ENCODE assay signal across 8 mouse cellular contexts in genomic region chr5:122898963-122899776, GRCm38 (mm10). TPM values are rescaled to one million over a fixed set of nuclear protein-coding genes. Genes with fewer than 3 reads are reported as not detected.
DNase-seq lines count a peak whose midpoint lies in the region; ATAC-seq and TF ChIP-seq lines count a peak whose summit lies in the region.

No protein-coding gene starts in this region.

- no peaks in the 10 kb centered on the region for H3K9me3 ChIP-seq in forebrain, embryonic 10.5 days
- H3K9me3 ChIP-seq in intestine, embryonic 14.5 days (ENCODE audit: control insufficient read depth, low read length), result no peaks in the 10 kb centered on the region

- peak overlapping the region; percentile 92 for H3K4me3 ChIP-seq in gastrocnemius, adult 2 months
- H3K4me3 ChIP-seq in forebrain, embryonic 10.5 days, result peak overlapping the region; percentile 86
- H3K4me3 ChIP-seq in intestine, embryonic 14.5 days (ENCODE audit: low read depth, low read length), result peak overlapping the region; percentile 61

- H3K9ac ChIP-seq in intestine, embryonic 14.5 days (ENCODE audit: low read length), result peak overlapping the region; percentile 75

- H3K27ac ChIP-seq in gastrocnemius, adult 2 months, result peak overlapping the region; percentile 61
- peak overlapping the region; percentile 93 for H3K27ac ChIP-seq in forebrain, embryonic 10.5 days
- H3K27ac ChIP-seq in intestine, embryonic 14.5 days (ENCODE audit: low read depth), result peak overlapping the region; percentile 89

- no peaks in the 10 kb centered on the region for H3K27me3 ChIP-seq in forebrain, embryonic 10.5 days (ENCODE audit: poor library complexity, severe bottlenecking)
- no peaks in the 10 kb centered on the region for H3K27me3 ChIP-seq in intestine, embryonic 14.5 days (replicated peaks; ENCODE audit: control insufficient read depth, insufficient read depth, low read length)
- H3K27me3 ChIP-seq in splenic B cell, adult 2 months (ENCODE audit: control insufficient read depth, insufficient read depth, low read length, poor library complexity, severe bottlenecking), result no peaks in the 10 kb centered on the region

- WGBS in forebrain, embryonic 10.5 days, result 7% methylated on average over 45 of the region's 45 CpGs
- WGBS in intestine, embryonic 14.5 days, result 2% methylated on average over 45 of the region's 45 CpGs

- no peak for ATAC-seq in intestine, embryonic 14.5 days (replicated peaks; ENCODE audit: low FRiP score, low TSS enrichment, low read depth)

- DNase-seq in gastrocnemius, adult 2 months, result peak; percentile 53
- DNase-seq in gastrocnemius, adult 18-20 months (ENCODE audit: low spot score), result no peak
- DNase-seq in MN1 (ENCODE audit: low spot score), result peak; percentile 6
- peak; percentile 52 for DNase-seq in forebrain, embryonic 10.5 days (ENCODE audit: extremely low spot score, low spot score)
- peak; percentile 79 for DNase-seq in intestine, embryonic 14.5 days (ENCODE audit: low spot score)
- DNase-seq in lung, postnatal 36 days, result peak; percentile 28
- DNase-seq in splenic B cell, adult 2 months (ENCODE audit: low read depth, low spot score), result peak; percentile 63
- no peak for DNase-seq in frontal cortex, postnatal 25 days (ENCODE audit: low spot score in 2 of 2)

- H3K4me2 ChIP-seq in intestine, embryonic 14.5 days (ENCODE audit: low read length), result peak overlapping the region; percentile 81

- peaks cover 8% of the 10 kb centered on the region; the same call in 1 of the 2 replicates for H3K36me3 ChIP-seq in forebrain, embryonic 10.5 days (replicated peaks)
- H3K36me3 ChIP-seq in intestine, embryonic 14.5 days (ENCODE audit: control insufficient read depth, insufficient read depth, low read length), result no peaks in the 10 kb centered on the region
- H3K36me3 ChIP-seq in splenic B cell, adult 2 months (ENCODE audit: control insufficient read depth, insufficient read depth, low read length, poor library complexity, severe bottlenecking), result no peaks in the 10 kb centered on the region

- intact Hi-C loops in gastrocnemius, adult 2 months (cut with DNase I), result no loop called here

- peaks cover 41% of the 10 kb centered on the region for H3K4me1 ChIP-seq in forebrain, embryonic 10.5 days
- H3K4me1 ChIP-seq in intestine, embryonic 14.5 days (replicated peaks; ENCODE audit: control insufficient read depth, insufficient read depth, low read length), result peaks cover 7% of the 10 kb centered on the region; the same call in 1 of the 2 replicates

- no peak for TF ChIP-seq CTCF in gastrocnemius, adult 2 months (IDR thresholded peaks at IDR 0.05)

RNA-seq across cellular contexts. Expression of gene Rnf34, which starts 49.3 kb away (rescaled TPM):
- 10 to 100 TPM; 20.0 to 21.4 TPM for total RNA-seq in gastrocnemius, adult 2 months (2021)
- 10 to 100 TPM; 17.6 to 20.7 TPM for total RNA-seq in gastrocnemius, adult 18-20 months (2021)
- polyA plus RNA-seq in forebrain, embryonic 10.5 days (2016; fragmentation: Nextera tagmentation; extraction: Ambion mirVana), result 48.5 and 53.4 TPM in 2 replicates
- polyA plus RNA-seq in intestine, embryonic 14.5 days (2014; fragmentation: Nextera tagmentation; extraction: Ambion mirVana), result 31.8 and 38.2 TPM in 2 replicates

Comparison
In these comparisons a context has a peak if more than half of its experiments do, and no peak if none do; other contexts are left out.
1. DNase-seq: peak in gastrocnemius, adult 2 months (single experiment), MN1 (single experiment), forebrain, embryonic 10.5 days (single experiment), intestine, embryonic 14.5 days (single experiment), lung, postnatal 36 days (single experiment) and splenic B cell, adult 2 months (single experiment); none in gastrocnemius, adult 18-20 months (single experiment) and frontal cortex, postnatal 25 days (0 of 2).
2. Peak in every context shown above with its lines, with median percentiles within 50 percentile points of each other: H3K27ac ChIP-seq and H3K4me3 ChIP-seq.